Mouse (Mus musculus) bone marrow, adult 2 months (tissue): ENCODE results near the gene Spata13.

Experiments
- CTCF ChIP-seq: fragments of 200-500 bp; IDR thresholded peaks from 2 replicates; pipeline ENCODE4 v1.5.1; 2011; ENCODE audit warnings: low read length, control low read depth; ENCODE audit not compliant: control insufficient read depth, insufficient read depth
- POLR2A ChIP-seq: fragments of 200-500 bp; IDR thresholded peaks from 2 replicates; pipeline ENCODE4 v1.6.1; 2011; ENCODE audit warnings: low read depth, mild to moderate bottlenecking, control low read depth, low read length, borderline replicate concordance; ENCODE audit not compliant: control insufficient read depth

GRCm38 (mm10) chr14:60687241-60687640 is 53.4 kb downstream of the Spata13 start:
- TF ChIP-seq POLR2A: no peak
- no peak for TF ChIP-seq CTCF
